Mouse (Mus musculus): ENCODE measurements around the gene Klf12. TPM values are rescaled to one million over a fixed set of nuclear protein-coding genes. Genes with fewer than 3 reads are reported as not detected.

Klf12 gene
- total RNA-seq, 2 experiments from 2014 or later = 19.5 to 19.8 TPM

DNA sequence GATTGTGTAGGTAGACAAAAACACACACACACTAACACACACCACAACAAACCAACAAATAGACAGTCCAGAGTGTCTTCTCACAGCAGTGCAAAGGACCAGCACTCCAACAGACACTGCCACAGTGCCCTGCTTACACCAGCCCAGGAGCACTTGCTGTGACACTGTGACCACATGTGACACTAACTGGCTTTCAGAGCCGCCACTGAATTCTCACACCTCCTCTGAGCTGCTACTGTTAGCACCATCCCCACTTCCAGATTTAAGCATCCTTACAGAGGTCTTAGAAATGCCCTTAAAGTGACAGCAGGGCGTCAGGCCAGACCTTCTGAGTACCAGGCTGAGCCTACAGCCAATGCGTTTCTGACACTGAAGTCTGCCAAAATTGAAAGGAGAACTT lies 48.7 kb downstream of the Klf12 start:
- no peak for DNase-seq

DNA sequence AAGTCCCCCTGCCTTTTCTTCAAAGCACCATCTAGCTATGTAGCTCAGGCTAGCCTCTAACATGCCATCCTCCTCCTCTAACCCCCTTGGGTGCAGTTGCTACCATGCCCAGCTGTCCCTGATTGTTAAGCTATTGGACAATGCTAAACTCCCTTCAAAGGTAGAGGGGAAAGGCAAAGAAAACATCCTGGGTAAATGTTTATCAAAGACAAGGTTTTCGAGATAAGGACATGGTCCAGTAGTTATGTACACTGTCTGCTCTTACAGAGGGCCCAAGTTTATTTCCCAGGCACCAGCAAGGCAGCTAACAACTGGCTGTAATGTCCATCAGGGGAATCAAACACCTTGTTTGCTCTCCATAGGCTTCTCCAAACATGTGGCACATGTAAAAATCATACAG lies 53.1 kb downstream of the Klf12 start:
- no peak for DNase-seq

DNA sequence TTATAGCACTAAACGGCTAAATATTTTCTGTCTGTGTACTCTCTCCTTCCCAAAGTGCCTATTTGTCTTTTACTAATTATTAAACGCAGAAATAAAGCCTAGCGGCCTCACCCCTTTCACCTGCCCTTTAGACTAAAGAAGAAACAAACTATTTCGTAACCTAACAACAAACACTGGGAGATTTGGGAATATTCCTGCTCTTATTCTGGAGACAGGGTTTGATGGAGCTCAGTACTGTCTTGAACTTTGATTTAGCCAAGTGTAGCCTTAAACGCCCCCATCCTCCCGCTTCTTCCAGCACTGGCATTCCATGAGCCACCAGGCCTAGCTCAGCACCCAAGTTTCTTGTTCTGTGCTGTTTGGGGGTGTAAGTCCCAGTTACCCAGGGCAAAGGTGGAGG lies 56.4 kb downstream of the Klf12 start:
- DNase-seq = no peak

DNA sequence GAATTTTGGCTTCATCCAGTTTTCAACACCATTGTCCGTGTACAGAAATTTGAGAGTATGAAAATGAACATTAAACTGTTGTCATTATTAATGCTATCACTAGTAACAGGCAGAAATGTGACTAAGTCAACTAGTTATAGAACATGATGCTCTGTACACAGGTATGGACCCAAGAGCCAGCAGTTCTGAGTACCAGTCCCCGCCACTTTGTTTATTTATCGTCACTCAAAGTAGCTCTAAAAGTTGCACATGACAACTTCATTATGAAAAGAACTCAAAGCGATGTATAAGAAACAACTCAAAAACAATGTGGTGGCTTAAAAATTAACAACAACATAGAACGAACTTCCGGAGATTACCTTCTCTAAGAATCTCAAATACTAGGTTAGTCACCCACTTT lies 56.8 kb downstream of the Klf12 start:
- DNase-seq = no peak

DNA sequence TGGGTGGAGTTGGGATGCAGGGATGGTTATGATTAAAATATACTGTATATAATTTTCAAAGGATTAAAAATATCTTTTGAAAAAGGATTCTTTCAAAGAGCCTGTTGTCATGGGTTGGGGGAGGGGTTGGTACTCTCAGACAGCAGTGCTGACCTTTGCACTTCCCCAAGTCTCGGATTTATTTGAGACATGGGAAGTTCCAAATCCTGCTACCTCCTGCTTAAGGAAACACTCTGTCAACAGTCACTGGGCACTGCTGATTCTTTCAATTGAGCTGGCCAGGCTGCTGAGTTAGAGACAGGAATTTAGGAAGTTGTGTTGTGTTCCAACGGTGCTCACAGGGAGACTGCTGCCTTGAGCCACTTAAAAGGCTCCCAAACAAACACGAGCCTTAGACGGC lies 60.3 kb downstream of the Klf12 start:
- DNase-seq = no peak

DNA sequence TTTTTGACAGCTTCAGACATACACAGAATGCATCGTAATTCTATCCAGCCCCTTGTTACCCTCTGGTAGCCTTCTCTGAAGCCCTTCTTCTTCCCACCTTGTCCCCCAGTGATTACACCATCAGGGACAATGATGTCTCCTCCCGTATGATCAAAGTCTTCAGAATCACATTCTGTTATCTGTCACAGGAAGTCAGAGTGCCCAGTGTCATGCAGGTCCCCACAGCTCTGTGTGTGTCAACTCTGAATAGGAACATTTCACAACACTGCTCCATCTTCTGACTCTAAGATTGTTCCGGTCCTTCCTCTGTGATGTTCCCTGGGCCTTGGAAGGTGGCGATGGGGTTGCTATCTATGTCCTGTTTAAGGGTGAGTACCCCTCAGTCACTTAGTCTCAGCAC lies 62.2 kb downstream of the Klf12 start:
- DNase-seq = no peak

DNA sequence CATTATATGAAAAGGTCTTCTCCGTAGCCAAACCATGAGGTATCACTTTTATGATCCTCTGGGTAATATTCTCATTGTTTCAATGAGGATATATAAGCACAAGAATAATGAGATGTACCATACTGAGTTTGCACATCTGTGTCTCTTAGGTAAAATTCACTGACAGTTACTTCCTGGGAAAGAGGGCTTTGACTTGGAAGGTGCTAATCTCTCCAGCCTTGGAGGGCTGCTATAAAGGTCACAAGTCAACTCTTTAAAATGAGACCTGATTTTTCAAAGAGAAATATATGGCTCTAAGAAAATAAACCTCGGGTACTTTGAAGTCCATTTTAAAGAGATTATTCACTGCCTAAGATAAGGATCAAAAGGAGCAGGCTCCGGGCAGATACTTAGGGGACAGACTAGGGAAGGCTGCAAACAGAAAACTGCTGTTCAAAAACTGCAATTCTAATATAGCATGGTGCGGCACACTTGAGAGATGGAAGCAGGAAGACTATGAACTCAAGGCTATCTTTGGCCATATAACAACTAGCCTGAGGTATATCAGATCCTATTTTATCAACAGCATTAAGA lies 69.2 kb downstream of the Klf12 start:
- no peak for DNase-seq

DNA sequence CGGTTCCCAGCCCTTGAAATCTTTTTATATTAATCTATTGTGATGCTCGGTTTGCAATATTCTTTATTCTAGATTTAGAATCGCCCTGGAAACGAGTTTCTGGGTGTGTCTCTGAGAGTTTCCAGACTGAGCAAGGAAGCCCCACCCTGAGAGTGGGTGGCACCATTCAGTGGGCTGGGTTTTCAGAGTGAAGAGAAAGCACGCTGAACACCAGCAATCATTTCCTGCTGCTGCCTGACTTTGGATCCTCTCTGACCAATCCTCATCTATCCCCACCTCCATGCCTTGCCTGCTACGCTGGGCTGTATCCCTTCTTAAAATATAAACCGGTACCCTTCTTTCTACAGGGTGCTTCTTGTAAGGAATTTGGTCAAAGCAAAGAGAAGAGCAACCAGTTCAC lies 71.4 kb downstream of the Klf12 start:
- DNase-seq = peak; percentile 35

DNA sequence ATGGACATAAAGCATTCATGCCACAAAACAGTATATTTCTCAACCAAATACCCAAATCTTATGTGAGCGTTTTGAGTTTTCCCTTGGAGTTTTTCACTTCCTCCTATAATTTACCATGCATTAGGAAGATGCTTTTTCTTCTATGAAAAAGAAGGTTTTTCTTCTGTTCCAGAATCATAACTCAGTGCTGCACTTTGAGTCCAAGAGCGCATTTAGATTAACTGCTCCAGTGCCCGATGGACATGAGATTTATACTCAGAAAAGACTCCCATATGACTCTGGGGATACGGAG lies 72.7 kb downstream of the Klf12 start:
- DNase-seq = no peak

DNA sequence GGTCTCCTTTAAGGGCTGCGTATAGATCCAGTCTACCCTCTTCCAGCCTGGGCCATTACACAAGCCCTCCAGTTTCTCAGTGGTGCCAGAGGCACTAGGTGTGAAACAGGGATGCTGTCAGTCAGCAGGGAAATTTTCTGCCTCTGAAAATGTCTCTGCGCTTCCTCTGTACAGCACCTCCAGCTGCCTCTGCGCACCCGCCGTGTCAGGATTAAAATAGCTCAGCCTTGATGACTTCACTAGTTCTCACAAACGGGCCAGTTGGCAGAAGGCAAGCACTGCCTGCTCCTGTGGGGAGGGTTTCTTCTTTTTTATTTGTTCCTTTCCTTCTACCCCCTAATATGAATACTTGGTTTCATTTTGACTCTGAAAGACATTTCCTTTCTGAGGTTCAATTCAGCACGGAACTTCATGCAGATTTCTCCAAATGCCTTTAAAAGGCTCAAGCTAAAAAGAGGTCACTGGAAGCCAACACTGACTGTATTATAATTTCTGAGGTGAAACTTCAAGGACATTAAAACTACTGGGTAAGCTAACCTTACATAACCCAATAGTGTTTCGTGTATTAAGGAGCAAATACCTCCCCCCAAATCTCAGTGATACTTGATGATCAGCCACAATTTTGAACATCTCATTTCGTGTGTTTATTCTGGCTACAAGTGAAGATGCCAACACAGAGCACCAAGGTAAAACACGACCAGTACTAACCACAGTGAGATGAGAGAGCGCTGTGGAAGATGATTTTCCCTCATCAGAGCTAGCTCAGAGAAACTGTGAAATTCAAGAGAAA lies 73.2 kb downstream of the Klf12 start:
- DNase-seq = peak; percentile 68

DNA sequence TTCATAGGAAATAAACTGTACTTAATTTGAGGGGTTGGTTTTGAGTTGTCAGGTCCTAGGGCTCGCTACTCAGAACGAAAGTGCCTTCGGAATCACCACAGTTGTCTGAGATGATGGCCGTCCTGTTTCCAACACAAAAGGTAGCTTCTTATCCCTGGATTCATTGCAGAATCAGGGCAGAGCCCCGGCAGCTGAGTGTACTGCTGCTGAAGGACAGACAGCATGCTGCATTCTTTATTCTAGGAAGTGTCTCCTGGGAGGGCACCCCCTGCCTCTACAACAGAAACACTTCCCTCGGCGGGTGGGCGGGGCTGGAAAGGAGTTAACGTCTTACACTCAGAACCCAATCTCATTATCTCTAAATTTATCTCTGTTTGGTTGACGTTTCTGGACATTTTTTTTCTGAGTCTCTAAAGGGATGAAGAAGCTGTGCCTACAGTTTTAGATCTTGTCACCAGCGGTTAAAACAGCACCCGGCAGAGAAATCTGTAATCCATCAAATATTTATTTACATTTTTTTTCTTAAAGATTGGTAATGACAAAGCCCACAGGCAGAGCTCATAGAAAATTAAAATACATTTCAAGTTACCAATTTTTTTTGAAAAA lies 74.6 kb downstream of the Klf12 start:
- DNase-seq = no peak

DNA sequence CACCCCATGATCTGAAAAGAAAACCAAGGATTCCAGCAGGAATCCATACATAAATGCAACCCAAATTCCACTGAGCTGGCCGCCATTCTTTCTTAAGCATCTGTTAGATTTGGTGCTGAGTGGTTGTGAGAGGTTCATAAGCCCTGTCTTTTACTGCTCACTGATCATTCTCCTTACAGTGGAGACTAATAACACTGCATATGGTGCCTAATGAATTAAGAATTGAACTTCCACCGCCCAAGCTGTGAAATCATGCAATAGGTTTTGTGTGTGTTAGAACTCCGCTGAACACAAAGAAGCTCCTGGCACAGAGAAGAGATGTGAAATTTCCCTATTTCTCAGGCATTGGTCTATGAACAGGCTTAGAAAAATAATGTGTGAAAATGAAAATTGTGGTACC lies 77.4 kb downstream of the Klf12 start:
- DNase-seq = no peak

DNA sequence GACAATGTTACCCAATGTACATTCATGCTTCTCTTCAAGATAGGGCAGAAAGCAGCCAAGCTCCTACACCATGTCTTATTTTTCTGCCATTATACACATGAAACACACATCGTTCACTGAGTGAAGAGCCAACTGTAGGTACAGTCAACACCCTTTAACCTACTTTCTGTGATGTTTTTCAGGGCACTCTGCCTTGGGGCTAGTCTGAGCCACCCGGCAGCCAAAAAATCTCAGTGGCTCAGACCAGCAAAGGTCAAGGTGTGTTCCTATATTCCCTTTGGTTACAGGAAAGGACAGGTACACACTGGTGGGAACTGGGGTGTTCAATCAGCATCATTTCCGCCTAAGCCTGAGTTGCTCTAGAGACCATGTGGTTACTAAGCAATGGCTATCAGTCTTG lies 78.3 kb downstream of the Klf12 start:
- no peak for DNase-seq

DNA sequence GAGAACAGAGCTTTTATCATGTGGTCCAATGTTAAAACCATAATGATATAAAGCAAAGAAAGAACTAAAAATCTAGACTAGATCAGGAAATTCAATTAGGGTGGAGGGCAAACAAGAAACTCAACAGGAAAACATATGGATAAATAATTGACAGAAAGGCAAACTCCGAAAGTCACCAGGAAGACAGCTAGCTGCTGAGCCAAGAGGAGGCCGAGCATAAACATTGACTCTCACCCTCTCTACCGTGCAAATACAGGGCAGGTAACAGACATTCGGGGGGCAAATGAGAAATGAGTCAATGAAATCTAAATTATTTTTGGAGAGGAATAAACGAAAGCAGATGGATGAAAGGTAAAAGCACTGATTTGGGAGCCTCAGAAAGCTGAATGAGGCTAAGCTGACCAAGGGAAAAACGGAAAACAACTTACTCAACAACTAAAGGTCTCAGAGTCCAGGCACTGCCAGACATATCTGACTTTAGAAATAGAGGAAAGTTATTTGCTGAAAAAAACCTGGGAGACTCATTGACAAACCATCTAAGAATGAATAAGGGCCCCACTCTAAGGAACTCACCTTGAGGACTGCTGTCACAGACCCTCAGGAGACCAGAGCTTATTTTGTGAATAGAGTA lies 84.3 kb downstream of the Klf12 start:
- no peak for DNase-seq

DNA sequence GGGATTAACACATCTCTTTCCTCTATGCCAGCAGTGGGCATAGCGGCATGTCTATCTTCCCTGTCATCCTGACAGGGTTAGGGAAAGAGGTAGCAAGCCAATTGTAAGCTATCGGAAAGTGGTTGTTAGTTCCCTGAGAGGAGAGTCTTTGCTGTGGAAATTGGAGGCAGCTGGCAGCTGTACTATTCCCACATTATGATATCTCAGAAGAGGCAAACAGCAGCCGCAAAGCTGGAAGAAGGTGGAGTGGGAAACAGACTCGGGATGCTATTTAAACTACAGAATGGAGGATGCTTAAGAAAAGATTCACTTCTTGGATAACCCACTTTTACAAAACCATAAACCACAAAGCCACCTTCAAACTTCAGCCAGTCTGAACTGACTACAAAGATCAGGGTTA lies 85.8 kb downstream of the Klf12 start:
- no peak for DNase-seq

DNA sequence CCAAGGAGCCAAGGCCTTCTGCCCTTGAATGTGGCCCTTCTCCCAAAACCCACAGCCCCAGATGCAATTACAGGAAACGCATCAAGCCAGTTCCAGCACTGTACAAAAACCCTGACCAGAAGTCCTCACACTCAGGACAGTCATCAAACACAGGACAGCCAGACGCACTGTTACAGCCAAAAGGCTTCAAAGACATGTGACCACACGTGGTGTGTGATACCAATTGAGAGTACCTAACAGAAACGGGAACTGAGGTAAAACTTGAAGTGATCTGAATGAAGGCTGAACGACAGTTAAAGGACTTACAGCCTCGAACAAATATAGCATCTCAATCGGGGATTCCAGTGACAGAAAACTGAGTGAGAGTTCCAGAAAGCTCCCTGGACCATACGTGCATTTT lies 87.3 kb downstream of the Klf12 start:
- DNase-seq = no peak

DNA sequence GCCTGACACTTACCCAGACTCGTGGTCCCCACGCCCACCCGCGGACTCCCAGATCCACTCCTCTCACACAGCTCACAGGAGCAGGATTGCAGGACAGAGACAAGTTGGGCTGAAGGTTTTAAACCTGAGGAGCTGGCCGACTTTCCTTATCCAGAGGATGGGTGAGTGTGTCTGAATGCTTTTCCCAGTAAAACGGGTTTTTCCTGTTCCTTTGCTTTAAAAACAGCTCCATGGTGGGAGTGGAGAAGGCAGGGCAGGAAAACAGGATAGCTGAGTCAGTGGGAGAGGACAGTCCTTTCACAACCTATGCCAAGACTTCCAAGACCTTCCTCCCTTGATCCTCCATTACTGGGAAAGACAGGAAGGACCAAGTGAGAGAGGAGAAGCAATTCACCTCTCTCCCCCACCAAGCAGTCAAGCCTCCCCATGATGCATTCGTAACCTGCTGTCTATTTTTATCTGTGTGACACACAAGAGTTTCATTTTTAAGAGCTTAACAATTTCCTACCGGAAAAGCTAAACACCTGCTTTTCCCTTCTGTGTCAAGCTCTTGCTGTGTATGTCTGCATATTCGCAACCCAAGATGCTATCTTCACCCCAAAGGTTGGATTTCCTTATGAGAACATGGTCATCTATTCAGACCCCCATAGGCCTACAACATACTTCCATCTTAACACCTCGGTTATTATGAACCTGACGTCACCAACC lies 94.8 kb downstream of the Klf12 start:
- no peak for DNase-seq

DNA sequence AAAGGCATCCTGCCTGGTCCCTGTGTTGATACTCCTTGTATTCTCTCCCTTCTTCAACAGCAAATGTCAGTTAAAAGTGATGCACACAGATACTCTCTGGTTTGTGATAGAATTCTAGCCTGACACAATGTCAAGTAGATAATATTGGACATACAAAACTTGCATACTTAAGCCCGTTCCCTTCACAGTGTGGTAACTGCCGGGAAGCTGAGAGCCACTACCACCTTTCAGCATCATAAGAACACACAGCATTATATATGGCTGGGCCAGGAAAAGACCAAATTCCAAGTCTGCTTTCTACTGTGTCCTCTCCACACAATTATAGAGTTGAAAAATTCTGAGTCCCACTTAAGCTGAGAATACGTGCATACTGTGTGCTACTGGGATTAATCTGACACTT lies 97.1 kb downstream of the Klf12 start:
- DNase-seq = no peak

DNA sequence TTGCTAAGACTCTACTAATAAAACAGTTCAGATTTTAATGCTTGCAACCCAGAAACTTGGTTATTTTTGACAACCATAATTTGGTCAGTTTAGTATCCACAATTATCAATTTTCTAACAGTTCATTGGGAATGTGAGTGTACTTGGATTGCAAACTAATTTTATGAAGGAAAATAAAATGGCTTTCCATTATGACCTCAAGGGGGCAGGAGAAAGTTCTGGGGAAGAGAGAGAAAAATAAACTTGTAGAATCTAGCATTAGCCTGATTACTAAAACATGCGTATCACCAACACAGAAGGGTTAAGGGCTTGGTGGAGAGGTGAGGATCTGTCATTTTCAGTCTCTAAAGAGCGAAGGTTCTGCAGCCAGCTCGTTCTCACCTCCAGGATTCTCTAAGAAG lies 106.7 kb downstream of the Klf12 start:
- no peak for DNase-seq

DNA sequence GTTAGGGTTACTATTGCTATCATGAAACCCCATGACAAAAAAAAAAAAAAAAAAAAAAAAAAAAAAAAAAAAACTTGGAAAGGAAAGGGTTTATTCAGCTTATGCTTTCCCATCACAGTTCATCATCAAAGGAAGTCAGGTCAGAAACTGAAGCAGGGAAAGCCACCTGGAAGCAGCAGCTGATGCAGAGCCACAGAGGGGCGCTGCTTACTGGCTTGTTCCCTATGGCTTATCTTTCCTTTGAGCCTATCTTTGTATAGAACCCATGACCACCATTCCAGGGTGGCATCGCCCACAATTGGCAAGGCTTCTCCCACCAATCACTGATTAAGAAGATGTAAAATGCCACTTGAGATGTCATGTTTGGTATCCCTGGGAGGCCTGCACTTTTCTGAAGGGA lies 119.4 kb downstream of the Klf12 start:
- no peak for DNase-seq

DNA sequence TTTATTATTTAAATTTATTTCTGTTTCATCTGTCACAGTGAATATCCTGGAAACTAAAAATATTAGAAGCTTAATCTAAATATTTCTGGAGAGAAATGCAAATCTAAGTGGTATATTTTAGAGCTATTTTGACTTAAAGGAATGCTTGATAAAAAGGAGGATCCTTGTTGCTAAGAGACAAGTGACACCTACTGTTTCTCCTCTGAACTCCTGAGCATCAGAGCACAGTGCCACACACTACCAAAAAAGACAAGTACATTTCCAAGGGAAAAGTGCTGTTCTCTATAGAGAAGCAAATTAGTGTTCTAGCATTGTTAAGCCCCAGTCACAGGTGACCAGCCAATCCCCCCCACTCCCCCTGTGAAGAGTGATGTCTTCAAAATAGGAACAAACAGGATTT lies 127.8 kb downstream of the Klf12 start:
- DNase-seq = no peak

DNA sequence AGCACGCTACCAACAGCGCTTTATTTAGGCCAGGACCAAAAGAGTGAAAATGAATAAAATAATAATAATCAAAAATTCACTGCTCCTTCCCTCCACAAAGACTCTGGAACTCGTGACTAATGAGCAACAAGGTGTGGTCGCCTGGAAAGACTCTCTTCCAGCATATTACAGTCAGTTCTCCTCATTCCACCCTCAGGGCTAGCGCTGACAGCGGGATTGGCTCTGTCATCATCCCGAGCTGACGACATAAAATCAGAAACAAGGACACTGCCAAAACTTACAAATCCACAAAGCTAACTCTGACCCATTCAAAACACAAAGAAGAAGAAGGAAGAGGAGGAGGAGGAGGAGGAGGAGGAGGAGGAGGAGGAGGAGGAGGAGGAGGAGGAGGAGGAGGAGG lies 136.8 kb downstream of the Klf12 start:
- no peak for DNase-seq

DNA sequence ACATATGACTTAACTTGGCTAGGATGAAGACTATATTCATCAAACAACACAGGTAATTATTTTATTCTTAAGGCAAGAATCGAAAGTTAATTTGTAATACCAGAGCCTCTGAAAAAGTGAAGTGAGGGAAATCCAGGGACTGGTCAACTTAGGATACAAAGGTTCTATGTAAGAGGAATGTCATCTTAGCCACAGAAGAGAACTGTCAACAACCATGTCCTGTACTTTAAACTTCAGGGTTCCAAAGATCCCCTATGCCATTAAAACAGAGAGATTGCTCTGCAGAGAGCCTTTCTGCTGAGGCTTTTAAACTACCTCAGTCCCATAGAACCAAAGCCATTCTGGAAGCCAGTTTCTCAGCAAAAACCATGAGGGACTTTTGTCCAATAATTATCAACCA lies 144.1 kb downstream of the Klf12 start:
- no peak for DNase-seq
